ENCODE assay signal across 19 mouse cellular contexts in genomic region chrX:56416277-56416676, GRCm38 (mm10). TPM values are rescaled to one million over a fixed set of nuclear protein-coding genes. Genes with fewer than 3 reads are reported as not detected.
"Had no signal": no experiment of that assay in that cellular context is flagged by ENCODE, and none has a peak within 500 bp of the region (broad histone marks: within the 10 kb centered on the region; RNA-seq: fewer than 3 reads in every experiment).

No protein-coding gene starts in this region.

- H3K27ac ChIP-seq: left cerebral cortex, adult 2 months; limb, embryonic 15.5 days; liver, embryonic 14.5 days; midbrain, embryonic 12.5 days; neural tube, embryonic 15.5 days; stomach, postnatal 0 days had no signal

- H3K27me3 ChIP-seq: limb, embryonic 15.5 days; midbrain, embryonic 12.5 days; neural tube, embryonic 15.5 days had no signal

- H3K4me1 ChIP-seq: limb, embryonic 15.5 days; midbrain, embryonic 12.5 days; neural tube, embryonic 15.5 days had no signal

- DNase-seq: kidney, adult 18-20 months; kidney, postnatal 10 days; kidney, postnatal 4 days; lung, adult 18-20 months; right cerebral cortex, adult 18-20 months; right cerebral cortex, postnatal 25 days; thymus, adult 18-20 months; thymus, postnatal 14 days had no signal

- H3K4me3 ChIP-seq: left cerebral cortex, adult 2 months; limb, embryonic 15.5 days; megakaryocyte, embryonic 14.5 days; midbrain, embryonic 12.5 days; myocyte; neural tube, embryonic 15.5 days had no signal

RNA-seq across cellular contexts. Expression of gene Gm2174, which starts 31.5 kb away (rescaled TPM):
- total RNA-seq: layer of hippocampus, adult 8-10 months; layer of hippocampus, postnatal 25 days; left cerebral cortex, adult 2 months; left cerebral cortex, postnatal 14 days had no signal
- polyA plus RNA-seq: midbrain, embryonic 12.5 days had no signal
